Mouse (Mus musculus) forebrain, embryonic 15.5 days (tissue): ENCODE data around the gene Mus81. TPM values are rescaled to one million over a fixed set of nuclear protein-coding genes. Genes with fewer than 3 reads are reported as not detected.

Experiments used
- ATAC-seq: fragments of 200-750 bp; cut with Nextera tagmentation; replicated peaks from 2 replicates; pipeline ENCODE4 v1.8.0; 2017; ENCODE audit warnings: mild to moderate bottlenecking, moderate TSS enrichment, moderate library complexity
- H3K27ac ChIP-seq: fragments of 300-500 bp; sonication (generic); replicated peaks from 2 replicates; pipeline ENCODE4 v1.5.1; 2015; ENCODE audit warnings: mild to moderate bottlenecking, inconsistent platforms
- H3K27me3 ChIP-seq: fragments of 300-500 bp; sonication (generic); 2 replicates; pipeline ENCODE4 v1.6.1; 2015; ENCODE audit warnings: inconsistent platforms
- H3K36me3 ChIP-seq: fragments of 300-500 bp; sonication (generic); 2 replicates; pipeline ENCODE4 v1.6.1; 2015; ENCODE audit warnings: mild to moderate bottlenecking, inconsistent platforms
- H3K4me1 ChIP-seq: fragments of 300-500 bp; sonication (generic); 2 replicates; pipeline ENCODE4 v1.6.1; 2015; ENCODE audit warnings: inconsistent platforms
- H3K4me2 ChIP-seq: fragments of 300-500 bp; sonication (generic); replicated peaks from 2 replicates; pipeline ENCODE4 v1.6.1; 2015; ENCODE audit warnings: mild to moderate bottlenecking, inconsistent platforms
- H3K4me3 ChIP-seq: fragments of 300-500 bp; sonication (generic); 2 replicates; pipeline ENCODE4 v1.5.1; 2015; ENCODE audit warnings: mild to moderate bottlenecking, inconsistent platforms
- H3K9ac ChIP-seq: fragments of 300-500 bp; sonication (generic); replicated peaks from 2 replicates; pipeline ENCODE4 v1.6.1; 2015; ENCODE audit warnings: mild to moderate bottlenecking, inconsistent platforms
- H3K9me3 ChIP-seq: fragments of 300-500 bp; sonication (generic); 2 replicates; pipeline ENCODE4 v1.6.1; 2016; ENCODE audit warnings: inconsistent platforms
- WGBS: fragments of 180-500 bp; shearing (Covaris S2); methylation state at CpG from one replicate; pipeline ENCODE4 v1.1.7; 2015; ENCODE audit warnings: mixed read lengths; 5-methylcytosine and 5-hydroxymethylcytosine counted together
- polyA plus RNA-seq: library from polyadenylated mRNA; unstranded; fragments of >200 nt; fragmentation: Nextera tagmentation; extraction: Ambion mirVana; gene quantifications from 2 replicates; pipeline ENCODE4 v1.2.1, GENCODE M21; 2015

Gene Mus81
- polyA plus RNA-seq, 1 experiment from 2014 or later: 60.7 TPM

DNA sequence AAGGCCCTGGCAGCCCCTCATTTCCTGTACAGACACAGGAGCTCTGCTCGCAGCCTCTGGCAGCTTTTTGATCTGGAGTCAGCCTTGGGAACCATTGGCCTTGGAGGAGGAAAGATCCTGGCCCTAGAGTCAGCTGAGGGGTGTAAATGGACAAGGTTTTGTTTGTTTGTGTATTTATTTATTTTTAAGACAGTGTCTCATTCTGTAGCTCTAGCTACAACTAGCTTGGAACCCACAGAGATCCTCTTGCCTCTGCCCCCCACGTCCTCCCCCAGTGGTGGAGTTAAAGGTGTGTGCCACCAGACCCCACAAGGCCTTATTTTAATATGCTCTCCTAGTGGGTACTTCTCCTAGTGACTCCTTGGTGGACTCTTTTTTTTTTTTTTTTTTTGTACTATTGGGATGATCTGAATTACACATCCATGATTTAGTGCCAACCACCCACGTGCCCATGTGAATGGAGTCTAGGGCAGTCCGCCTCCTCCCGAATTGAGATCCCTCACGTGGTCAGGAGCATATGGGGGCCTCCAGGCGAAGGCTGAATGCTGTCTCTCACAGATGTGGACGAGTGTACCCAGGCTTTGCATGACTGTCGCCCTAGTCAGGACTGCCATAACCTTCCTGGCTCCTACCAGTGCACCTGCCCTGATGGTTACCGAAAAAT, 11.1 kb downstream of the Mus81 start:
- Histone ChIP-seq H3K4me3 (no peak overlapping the region), H3K27me3 (no peaks in the 10 kb centered on the region), H3K27ac (no peak overlapping the region), H3K4me1 (peaks cover 26% of the 10 kb centered on the region), H3K36me3 (peaks cover 4% of the 10 kb centered on the region; the same call in 1 of the 2 replicates), H3K4me2 (no peak overlapping the region), H3K9me3 (no peaks in the 10 kb centered on the region), H3K9ac (no peak overlapping the region)
- 85% methylated on average over 10 of the region's 10 CpGs for WGBS
- no peak for ATAC-seq

DNA sequence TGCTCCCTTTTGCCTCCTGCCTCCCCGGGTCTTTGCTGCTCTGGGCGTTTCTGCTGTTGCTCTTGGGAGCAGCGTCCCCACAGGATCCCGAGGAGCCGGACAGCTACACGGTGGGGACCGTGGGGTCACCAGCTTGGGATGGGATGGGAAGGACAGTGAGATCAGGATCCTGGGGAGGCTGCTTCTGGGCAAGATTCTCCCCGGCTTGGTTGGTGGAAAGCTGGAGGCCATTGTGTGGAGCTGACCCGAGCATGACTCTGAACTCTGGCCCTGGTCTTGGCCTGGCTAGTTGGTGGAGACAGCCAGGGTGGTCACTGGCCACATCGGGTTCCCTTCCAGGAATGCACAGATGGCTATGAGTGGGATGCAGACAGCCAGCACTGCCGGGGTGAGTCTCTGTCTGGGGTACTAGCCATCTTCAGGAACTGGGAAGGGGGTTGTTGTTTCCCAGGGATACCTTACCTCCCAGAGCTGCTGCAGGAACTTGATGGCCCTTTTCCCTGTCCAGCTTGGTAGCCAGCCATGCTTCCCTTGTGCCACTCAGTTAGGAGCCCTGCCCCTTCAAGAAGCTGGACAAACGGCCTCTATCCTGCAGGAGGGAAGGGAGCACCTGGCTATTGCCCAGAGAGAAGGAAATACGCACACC, 13.0 kb downstream of the Mus81 start:
- Histone ChIP-seq H3K4me2 (peak overlapping the region; percentile 94), H3K4me3 (peak overlapping the region; percentile 63), H3K9me3 (no peaks in the 10 kb centered on the region), H3K27me3 (no peaks in the 10 kb centered on the region), H3K27ac (peak overlapping the region; percentile 54), H3K36me3 (no peaks in the 10 kb centered on the region), H3K9ac (peak overlapping the region; percentile 67), H3K4me1 (peaks cover 26% of the 10 kb centered on the region)
- 25% methylated on average over 13 of the region's 13 CpGs for WGBS
- peak; percentile 45 for ATAC-seq

DNA sequence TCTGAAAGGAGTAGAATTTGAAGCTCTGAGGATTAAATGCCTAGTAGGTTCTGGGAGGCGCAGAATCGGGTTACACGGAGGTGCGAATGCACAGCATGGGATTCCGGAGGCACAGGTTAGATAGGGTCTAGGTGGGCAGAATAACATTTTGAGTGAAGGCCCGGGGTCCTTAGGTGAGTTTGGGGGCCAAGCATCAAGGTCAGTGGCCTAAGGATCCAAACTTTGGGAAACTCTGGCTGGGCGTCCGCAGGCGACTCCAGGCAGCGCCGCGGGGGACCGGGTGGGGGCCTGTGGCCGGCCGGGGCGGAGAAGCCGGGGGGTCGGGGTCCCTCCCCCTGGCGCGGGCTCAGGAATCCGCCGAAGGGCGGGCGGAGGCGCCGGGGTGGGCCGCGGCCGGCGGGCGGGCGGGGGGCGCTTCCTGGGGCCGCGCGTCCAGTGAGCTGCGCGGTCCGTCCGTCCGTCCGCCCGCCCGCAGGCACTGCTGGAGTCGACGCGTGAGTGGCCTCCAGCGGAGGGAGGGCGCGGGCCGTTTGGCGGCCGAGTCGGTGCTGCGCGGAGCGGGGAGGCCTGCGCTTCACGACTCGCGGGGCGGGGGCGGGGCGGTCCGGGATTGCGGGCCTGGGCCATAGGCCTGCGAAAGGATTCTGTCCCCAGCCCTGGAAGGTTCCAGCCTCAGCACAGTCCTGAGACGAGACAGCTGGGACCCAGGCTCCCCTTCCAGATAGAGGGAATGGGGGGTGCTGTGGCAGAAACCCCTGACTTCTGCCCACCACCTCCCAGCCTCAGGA, 13.7 kb downstream of the Mus81 start:
- Histone ChIP-seq H3K27me3 (no peaks in the 10 kb centered on the region), H3K4me2 (peak overlapping the region; percentile 94), H3K36me3 (no peaks in the 10 kb centered on the region), H3K4me3 (peak overlapping the region; percentile 63), H3K9ac (peak overlapping the region; percentile 67), H3K27ac (peak overlapping the region; percentile 54), H3K4me1 (peaks cover 26% of the 10 kb centered on the region), H3K9me3 (no peaks in the 10 kb centered on the region)
- WGBS: under 1% methylated on average over 67 of the region's 68 CpGs
- peak; percentile 80 for ATAC-seq

DNA sequence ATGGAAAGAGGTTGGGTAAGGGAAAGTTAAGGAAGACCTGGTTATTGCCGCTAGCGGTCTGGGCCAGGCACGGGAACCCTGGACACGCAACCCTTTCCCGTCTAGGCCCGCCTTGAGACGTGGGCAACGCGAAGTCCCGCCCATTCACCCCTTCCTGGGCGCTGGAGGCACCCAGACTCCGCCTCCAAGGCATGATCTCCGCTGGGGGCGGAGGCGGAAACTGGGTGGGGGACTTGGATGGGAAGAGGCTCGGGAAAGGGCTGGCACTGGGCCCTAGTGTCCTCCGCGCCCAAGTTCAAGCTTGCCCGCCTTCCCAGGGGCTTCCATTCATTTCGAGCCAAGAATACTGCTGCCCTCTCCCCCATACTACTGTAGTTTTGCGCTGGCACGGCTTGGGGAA, 14.5 kb downstream of the Mus81 start, which contains the start of gene Efemp2:
Gene Efemp2, plus strand, starts transcription at position 235 of the 400 bp plus-strand sequence.
- peak within 1 kb of the TSS; percentile 54 for H3K27ac ChIP-seq
- H3K4me1 ChIP-seq: peaks cover 26% of the 10 kb centered on the region
- WGBS: 1% methylated on average over 22 of the region's 22 CpGs
- peak within 1 kb of the TSS; percentile 94 for H3K4me2 ChIP-seq
- ATAC-seq: peak; percentile 49; the same call in 1 of the 2 replicates
- H3K36me3 ChIP-seq: no peaks in the 10 kb centered on the region
- H3K4me3 ChIP-seq: peak within 1 kb of the TSS; percentile 63
- H3K9ac ChIP-seq: peak within 1 kb of the TSS; percentile 67
- no peaks in the 10 kb centered on the region for H3K9me3 ChIP-seq
- no peaks in the 10 kb centered on the region for H3K27me3 ChIP-seq

DNA sequence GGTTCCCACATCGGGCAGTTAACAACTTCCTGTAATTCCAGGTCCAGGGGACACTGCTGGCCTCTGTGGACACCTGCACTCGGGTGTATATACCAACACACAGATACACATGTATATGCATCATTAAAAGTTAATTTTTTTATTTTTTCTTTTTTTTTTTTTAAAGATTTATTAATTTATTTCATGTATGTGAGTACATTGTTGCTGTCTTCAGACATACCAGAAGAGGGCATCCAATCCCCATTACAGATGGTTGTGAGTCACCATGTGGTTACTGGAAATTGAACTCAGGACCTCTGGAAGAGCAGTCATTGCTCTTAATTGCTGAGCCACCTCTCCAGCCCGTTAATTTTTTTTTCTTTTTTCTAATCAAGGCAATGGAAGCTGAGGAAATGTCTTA, 15.3 kb downstream of the Mus81 start:
- no peak overlapping the region for H3K4me3 ChIP-seq
- H3K4me1 ChIP-seq: peaks cover 26% of the 10 kb centered on the region
- H3K9ac ChIP-seq: no peak overlapping the region
- no peak for ATAC-seq
- no peaks in the 10 kb centered on the region for H3K9me3 ChIP-seq
- 82% methylated on average over 3 of the region's 3 CpGs for WGBS
- H3K27ac ChIP-seq: no peak overlapping the region
- H3K4me2 ChIP-seq: no peak overlapping the region
- peaks cover under 1% of the 10 kb centered on the region; the same call in 1 of the 2 replicates for H3K36me3 ChIP-seq
- H3K27me3 ChIP-seq: no peaks in the 10 kb centered on the region

DNA sequence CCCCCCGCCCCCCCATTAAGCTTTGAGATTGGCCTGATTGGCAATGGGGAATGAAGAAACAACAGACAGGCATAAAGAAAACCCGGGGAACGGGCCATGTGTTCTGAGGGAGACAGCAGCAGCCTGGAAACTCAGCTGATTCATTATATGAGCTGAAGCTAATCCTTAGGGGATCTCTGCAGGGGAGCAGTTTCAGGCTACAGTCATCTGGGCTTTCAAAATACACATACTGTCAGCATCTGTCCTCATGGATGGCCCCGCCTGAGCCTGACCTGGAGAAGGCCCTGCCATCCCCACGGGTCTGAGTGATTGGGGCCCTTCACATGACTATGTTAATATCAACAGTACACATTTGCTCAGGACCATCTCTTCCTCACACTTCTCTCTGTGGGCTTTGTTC, 16.4 kb downstream of the Mus81 start:
- 40% methylated on average over 5 of the region's 5 CpGs for WGBS
- no peak for ATAC-seq
- Histone ChIP-seq H3K27me3 (no peaks in the 10 kb centered on the region), H3K36me3 (peaks cover 11% of the 10 kb centered on the region), H3K9me3 (no peaks in the 10 kb centered on the region), H3K4me1 (peaks cover 26% of the 10 kb centered on the region), H3K4me3 (no peak overlapping the region), H3K27ac (no peak overlapping the region), H3K9ac (no peak overlapping the region), H3K4me2 (no peak overlapping the region)

DNA sequence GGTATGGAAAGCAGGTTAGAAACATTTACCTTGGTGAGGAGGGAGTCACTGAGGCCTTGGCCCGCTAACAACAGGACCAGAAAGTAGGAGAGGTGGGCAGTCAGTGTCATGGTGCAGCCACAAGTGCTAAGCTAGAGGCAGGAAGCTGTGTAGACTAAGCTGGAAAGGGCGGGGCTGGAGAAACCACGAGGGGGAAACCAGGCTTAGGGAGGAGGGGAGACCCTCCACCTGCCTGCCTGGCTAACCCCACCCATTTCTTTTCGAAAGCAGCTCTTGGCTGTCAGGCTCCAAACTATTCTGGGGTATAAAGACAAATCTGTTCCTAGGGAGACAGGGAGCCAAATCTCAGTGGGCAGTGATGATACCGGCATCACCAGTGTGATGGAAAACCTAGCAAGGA, 19.8 kb downstream of the Mus81 start, which contains the start of gene Ctsw:
Gene Ctsw, minus strand, starts transcription at position 134 of the 400 bp plus-strand sequence.
- Histone ChIP-seq H3K4me1 (peaks cover 15% of the 10 kb centered on the region), H3K27me3 (no peaks in the 10 kb centered on the region), H3K9me3 (no peaks in the 10 kb centered on the region), H3K4me3 (no peak within 1 kb of the TSS), H3K4me2 (no peak within 1 kb of the TSS), H3K36me3 (peaks cover 40% of the 10 kb centered on the region), H3K27ac (no peak within 1 kb of the TSS), H3K9ac (no peak within 1 kb of the TSS)
- ATAC-seq: no peak
- WGBS: 63% methylated on average over 5 of the region's 5 CpGs

DNA sequence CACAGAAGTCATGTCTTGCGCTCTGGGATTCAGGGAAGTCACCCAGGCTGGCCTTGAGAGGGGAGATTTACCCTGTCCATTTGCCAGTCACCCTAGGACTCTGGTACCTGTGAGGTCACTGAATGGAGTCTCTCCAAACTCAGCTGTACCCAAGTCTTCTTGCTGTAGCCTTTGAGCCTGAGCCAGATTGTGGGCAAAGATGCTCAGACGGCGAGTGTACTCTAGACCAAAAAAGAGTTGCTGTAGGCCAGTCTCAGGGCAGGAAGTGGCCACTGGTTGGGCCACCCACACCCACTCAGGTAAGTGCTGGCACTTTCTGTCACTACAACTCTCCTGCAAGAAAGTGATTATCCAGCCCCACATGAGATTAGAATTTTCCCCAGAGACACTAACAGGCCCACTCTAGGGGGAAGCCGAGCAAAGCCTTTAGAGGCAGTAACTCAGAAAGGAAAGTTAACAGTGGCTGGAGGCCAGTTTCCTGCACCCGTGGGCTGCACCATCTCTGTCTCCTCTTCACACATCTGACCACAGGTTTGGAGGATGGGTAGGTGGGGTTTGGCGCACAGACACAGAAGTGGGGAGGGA, 21.2 kb downstream of the Mus81 start:
- Histone ChIP-seq H3K4me2 (no peak overlapping the region), H3K4me3 (no peak overlapping the region), H3K4me1 (peaks cover 15% of the 10 kb centered on the region), H3K36me3 (peaks cover 51% of the 10 kb centered on the region), H3K27me3 (no peaks in the 10 kb centered on the region), H3K9me3 (no peaks in the 10 kb centered on the region), H3K9ac (no peak overlapping the region), H3K27ac (no peak overlapping the region)
- no peak for ATAC-seq
- 89% methylated on average over 6 of the region's 6 CpGs for WGBS

DNA sequence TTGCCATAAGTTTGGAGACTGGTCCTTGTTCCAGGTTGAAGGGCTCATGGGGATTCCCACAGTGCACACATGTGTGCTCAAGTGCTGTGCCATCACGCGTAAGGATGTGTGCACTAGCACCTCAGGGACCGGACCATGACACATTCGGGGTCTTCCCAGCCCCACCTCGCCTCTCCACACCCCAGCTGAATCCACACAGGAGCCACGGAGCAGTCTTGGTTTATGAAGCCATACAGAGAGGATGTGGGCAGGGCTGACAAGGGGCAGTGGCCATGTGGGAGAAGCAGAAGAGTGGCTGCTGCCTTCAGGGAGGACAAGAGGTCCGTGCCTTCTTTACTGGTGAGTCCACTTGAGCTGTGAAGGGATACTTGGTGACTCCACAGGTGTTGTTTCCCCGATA, 23.2 kb downstream of the Mus81 start:
- Histone ChIP-seq H3K9me3 (no peaks in the 10 kb centered on the region), H3K4me2 (no peak overlapping the region), H3K4me3 (no peak overlapping the region), H3K27me3 (no peaks in the 10 kb centered on the region), H3K4me1 (peaks cover 28% of the 10 kb centered on the region), H3K36me3 (peaks cover 51% of the 10 kb centered on the region), H3K27ac (no peak overlapping the region), H3K9ac (no peak overlapping the region)
- no peak for ATAC-seq
- WGBS: 96% methylated on average over 8 of the region's 8 CpGs

DNA sequence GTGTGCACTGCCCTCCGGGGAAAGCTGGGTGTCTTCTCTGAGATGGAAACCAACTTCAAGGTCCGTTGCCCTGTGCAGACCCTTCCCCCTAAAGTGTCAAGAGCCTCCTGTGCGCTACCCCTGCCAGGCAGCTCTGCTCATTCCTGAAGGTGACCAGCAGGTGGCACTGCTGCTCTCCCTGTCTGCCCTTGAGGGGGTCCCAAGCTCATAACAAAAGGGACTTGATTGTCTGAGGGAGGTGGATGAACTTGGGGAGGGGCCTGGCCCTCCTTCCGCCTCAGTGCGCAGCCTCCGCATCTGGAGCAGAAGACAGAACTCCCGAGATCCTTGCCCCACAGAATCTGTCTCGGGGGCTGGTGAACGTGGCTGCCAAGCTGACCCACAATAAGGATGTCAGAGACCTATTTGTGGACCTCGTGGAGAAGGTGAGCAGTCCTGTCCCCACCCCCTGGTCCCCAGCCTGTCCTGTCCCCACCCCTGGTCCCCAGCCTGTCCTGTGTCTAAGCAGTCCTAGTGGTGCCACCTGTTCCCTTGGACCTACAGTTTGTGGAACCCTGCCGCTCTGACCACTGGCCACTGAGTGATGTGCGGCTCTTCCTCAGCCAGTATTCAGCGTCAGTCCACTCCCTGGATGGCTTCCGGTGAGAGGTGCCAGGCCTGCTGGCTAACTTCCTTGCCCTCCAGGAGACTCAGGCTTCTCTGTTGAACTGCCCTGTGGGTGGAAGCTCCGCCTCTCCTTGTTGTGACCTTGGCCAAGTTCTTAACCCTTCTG, 24.2 kb downstream of the Mus81 start:
- Histone ChIP-seq H3K36me3 (peaks cover 51% of the 10 kb centered on the region), H3K9ac (peak overlapping the region; percentile 45), H3K9me3 (no peaks in the 10 kb centered on the region), H3K27ac (peak overlapping the region; percentile 60), H3K27me3 (0 out of 2 replicates have a peak, but pooled peaks cover 3% of the 10 kb centered on the region), H3K4me1 (peaks cover 31% of the 10 kb centered on the region), H3K4me2 (peak overlapping the region; percentile 43), H3K4me3 (peak overlapping the region; percentile 26)
- ATAC-seq: peak; percentile 42; the same call in 1 of the 2 replicates
- WGBS: 34% methylated on average over 15 of the region's 15 CpGs

DNA sequence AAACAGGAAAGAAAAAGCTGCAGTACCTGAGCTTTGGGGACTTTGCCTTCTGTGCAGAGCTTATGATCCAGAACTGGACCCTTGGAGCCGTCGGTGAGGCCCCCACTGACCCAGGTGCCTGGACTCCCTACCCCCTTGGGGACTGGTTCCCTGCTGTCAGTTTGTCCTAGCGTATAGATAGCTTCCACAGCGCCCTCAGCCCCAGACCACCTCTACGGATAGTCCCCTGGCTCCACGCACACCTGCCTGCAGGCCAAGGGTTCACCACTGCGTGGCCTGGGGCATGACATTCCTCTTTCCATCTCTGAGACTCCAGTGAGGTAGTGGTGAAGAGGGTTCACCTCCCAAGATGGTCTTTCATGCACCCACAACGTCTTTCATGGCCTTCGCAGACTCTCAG, 25.0 kb downstream of the Mus81 start:
- Histone ChIP-seq H3K27ac (no peak overlapping the region), H3K9ac (no peak overlapping the region), H3K4me1 (peaks cover 35% of the 10 kb centered on the region), H3K36me3 (peaks cover 51% of the 10 kb centered on the region), H3K4me3 (no peak overlapping the region), H3K9me3 (no peaks in the 10 kb centered on the region), H3K27me3 (0 out of 2 replicates have a peak, but pooled peaks cover 7% of the 10 kb centered on the region), H3K4me2 (no peak overlapping the region)
- ATAC-seq: no peak
- WGBS: 91% methylated on average over 9 of the region's 9 CpGs
